Mouse (Mus musculus): ENCODE measurements around the gene Capn11.

The Capn11 gene

DNA sequence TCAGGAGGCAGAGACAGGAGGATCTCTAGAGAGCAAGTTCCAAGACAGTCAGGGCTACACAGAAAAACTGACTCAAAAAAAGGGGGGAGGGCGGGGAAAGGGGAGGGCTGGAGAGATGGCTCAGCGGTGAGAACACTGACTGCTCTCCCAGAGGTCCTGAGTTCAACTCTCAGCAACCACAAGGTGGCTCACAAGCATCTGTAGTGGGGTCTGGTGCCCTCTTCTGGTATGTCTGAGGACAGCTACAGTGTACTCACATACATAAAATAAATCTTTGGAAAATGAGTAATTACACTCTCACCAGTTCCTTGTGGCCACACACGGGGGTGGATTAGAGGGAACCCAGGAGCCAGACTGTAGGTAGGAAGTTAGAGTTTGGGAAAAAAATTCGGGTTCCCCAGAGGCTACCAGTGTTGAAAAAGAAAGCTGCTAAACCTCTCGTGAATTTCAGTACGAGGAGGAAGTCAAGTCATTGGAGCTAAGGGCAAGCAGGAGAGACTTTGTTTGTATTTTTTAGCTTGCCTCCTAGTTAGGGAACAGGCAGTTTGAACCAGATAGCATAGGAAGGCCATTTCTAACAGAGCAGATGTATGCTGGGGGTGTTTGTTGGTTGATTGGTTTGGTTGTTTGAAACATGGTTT is 76.3 kb downstream of the Capn11 start:
- no peak for DNase-seq (ENCODE audit: low spot score in 2 of 2)

DNA sequence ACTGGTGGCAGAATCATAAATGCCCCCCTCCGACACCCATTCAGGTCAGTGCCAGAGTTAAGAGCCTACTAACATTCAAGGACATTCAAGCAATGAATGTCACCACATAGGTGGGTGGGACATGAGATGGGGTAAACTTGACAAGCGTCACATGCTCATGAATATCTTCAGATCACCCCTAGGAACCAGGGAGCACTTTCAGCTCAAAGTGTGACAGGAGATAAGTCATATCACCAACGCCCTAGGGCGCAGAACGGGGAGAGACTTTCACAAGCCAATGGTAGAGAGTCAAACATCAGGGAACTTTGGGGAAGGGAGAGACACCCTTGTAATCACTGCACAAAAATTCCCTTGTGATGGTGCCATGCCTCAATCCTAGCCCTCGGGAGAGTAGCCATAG is 76.9 kb downstream of the Capn11 start:
- DNase-seq (ENCODE audit: low spot score in 2 of 2): no peak

DNA sequence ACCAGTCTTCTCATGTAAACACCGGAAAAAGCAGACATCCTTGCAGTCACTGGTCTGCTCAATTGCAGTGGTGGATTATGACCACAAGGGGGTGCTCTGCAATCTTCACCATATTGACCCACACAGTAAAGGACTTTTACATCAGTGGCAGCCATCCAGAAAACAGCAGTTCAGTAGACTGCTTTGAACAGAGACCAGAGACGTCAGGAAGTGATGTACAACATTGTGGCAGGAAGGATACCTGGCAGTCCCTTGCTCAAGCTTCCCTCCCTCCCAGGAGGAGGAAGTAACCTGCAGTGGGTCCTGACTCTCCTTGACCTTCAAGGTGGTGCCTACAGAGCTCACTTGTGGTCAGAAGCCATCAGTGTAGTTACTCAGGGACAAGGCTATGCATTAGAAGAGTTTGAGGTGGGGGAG is 77.5 kb downstream of the Capn11 start:
- DNase-seq (ENCODE audit: low spot score in 2 of 2): no peak

DNA sequence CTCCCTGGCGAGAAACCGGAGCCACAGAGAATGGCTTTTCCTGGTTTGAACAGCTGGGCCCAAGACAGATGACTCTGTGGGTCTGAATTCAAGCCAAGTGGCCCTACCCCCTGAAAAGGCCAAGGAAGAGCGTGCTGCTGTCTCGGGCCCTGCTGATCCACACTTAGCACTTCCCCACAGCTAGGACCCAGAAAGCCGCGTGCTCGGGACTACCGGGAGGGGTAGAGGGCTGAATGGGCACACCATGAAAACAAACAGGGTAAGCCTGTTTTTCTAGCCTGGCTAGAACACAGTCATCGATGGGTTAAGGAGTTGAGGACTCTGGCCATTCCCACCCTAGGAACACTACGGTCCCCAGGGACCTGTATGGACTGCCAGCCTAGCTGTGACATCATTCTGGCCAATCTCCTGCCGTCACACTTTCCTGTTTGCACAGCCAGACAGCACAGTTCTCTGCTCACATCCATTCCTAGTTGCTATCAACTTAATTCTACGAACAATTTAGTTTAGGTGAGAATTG is 78.1 kb downstream of the Capn11 start:
- DNase-seq (ENCODE audit: low spot score in 2 of 2): no peak

Measured in urinary bladder, adult 18-20 months (tissue).